Mouse (Mus musculus): ENCODE results near the gene Slc41a1. TPM values are rescaled to one million over a fixed set of nuclear protein-coding genes. Genes with fewer than 3 reads are reported as not detected.

Gene Slc41a1
- total and polyA plus RNA-seq, 2 experiments from 2014 or later = 21.0 to 45.5 TPM

GRCm38 (mm10) chr1:131891436-131891835 is 64.1 kb downstream of the Slc41a1 start:
- Histone ChIP-seq H3K4me2 (ENCODE audit: low read depth, low read length, poor library complexity, severe bottlenecking) (no peak overlapping the region), H3K36me3 (ENCODE audit: insufficient read depth, low read length) (no peaks in the 10 kb centered on the region), H3K9ac (replicated peaks; ENCODE audit: low read length, poor library complexity, severe bottlenecking) (no peak overlapping the region), H3K4me1 (ENCODE audit: insufficient read depth, low read length) (no peaks in the 10 kb centered on the region), H3K4me3 (ENCODE audit: low read depth, low read length) (no peak overlapping the region), H3K9me3 (ENCODE audit: low read length) (no peaks in the 10 kb centered on the region), H3K27me3 (ENCODE audit: insufficient read depth, low read length) (no peaks in the 10 kb centered on the region), H3K27ac (ENCODE audit: low read depth, low read length) (no peak overlapping the region)
- DNase-seq (ENCODE audit: low spot score) = no peak
- ATAC-seq (ENCODE audit: low FRiP score) = no peak
- WGBS = 73% methylated on average over 4 of the region's 4 CpGs
- no peak for TF ChIP-seq CTCF (IDR thresholded peaks at IDR 0.05)

Other genes starting within 250 kb of the Slc41a1 start
- not detected in 2 replicates for gene Avpr1b, start 228.3 kb upstream of the Slc41a1 start, total RNA-seq (2014; rRNA removed)
- not detected in 2 replicates for gene Avpr1b, start 228.3 kb upstream of the Slc41a1 start, polyA plus RNA-seq (2015; fragmentation: Nextera tagmentation; extraction: Ambion mirVana)
- 0.11 TPM in 1 of 2 replicates, not detected in the other for gene Ctse, start 189.2 kb upstream of the Slc41a1 start, total RNA-seq (2014; rRNA removed)
- 0.09 TPM in 1 of 2 replicates, not detected in the other for gene Ctse, start 189.2 kb upstream of the Slc41a1 start, polyA plus RNA-seq (2015; fragmentation: Nextera tagmentation; extraction: Ambion mirVana)
- gene Rab7b, start 138.8 kb upstream of the Slc41a1 start, total RNA-seq (2014; rRNA removed) = 1.2 and 2.8 TPM in 2 replicates
- 1.4 and 1.7 TPM in 2 replicates for gene Rab7b, start 138.8 kb upstream of the Slc41a1 start, polyA plus RNA-seq (2015; fragmentation: Nextera tagmentation; extraction: Ambion mirVana)
- 0.44 TPM in 1 of 2 replicates, not detected in the other for gene Slc26a9, start 83.5 kb upstream of the Slc41a1 start, total RNA-seq (2014; rRNA removed)
- 0.10 and 0.14 TPM in 2 replicates for gene Slc26a9, start 83.5 kb upstream of the Slc41a1 start, polyA plus RNA-seq (2015; fragmentation: Nextera tagmentation; extraction: Ambion mirVana)
- gene Pm20d1, start 30.1 kb upstream of the Slc41a1 start, total RNA-seq (2014; rRNA removed) = 0.05 TPM in 2 replicates
- 0.29 and 0.38 TPM in 2 replicates for gene Pm20d1, start 30.1 kb upstream of the Slc41a1 start, polyA plus RNA-seq (2015; fragmentation: Nextera tagmentation; extraction: Ambion mirVana)
- gene Rab29, start 39.7 kb downstream of the Slc41a1 start, total RNA-seq (2014; rRNA removed) = 4.9 and 7.8 TPM in 2 replicates
- gene Rab29, start 39.7 kb downstream of the Slc41a1 start, polyA plus RNA-seq (2015; fragmentation: Nextera tagmentation; extraction: Ambion mirVana) = 6.6 and 7.9 TPM in 2 replicates
- gene Nucks1, start 83.0 kb downstream of the Slc41a1 start, total RNA-seq (2014; rRNA removed) = 121 and 140 TPM in 2 replicates
- gene Nucks1, start 83.0 kb downstream of the Slc41a1 start, polyA plus RNA-seq (2015; fragmentation: Nextera tagmentation; extraction: Ambion mirVana) = 41.3 and 51.7 TPM in 2 replicates
- 0.80 and 1.3 TPM in 2 replicates for gene Slc45a3, start 135.5 kb downstream of the Slc41a1 start, total RNA-seq (2014; rRNA removed)
- gene Slc45a3, start 135.5 kb downstream of the Slc41a1 start, polyA plus RNA-seq (2015; fragmentation: Nextera tagmentation; extraction: Ambion mirVana) = 0.38 and 0.63 TPM in 2 replicates
- gene Elk4, start 180.1 kb downstream of the Slc41a1 start, total RNA-seq (2014; rRNA removed) = 17.6 and 23.4 TPM in 2 replicates
- gene Elk4, start 180.1 kb downstream of the Slc41a1 start, polyA plus RNA-seq (2015; fragmentation: Nextera tagmentation; extraction: Ambion mirVana) = 6.0 and 8.1 TPM in 2 replicates
- gene Mfsd4a, start 240.6 kb downstream of the Slc41a1 start, total RNA-seq (2014; rRNA removed) = 4.6 and 9.2 TPM in 2 replicates
- gene Mfsd4a, start 240.6 kb downstream of the Slc41a1 start, polyA plus RNA-seq (2015; fragmentation: Nextera tagmentation; extraction: Ambion mirVana) = 9.0 and 9.9 TPM in 2 replicates

Data from midbrain, postnatal 0 days (tissue).